1 mouse cellular context compared by ENCODE assay signal in the genomic region with DNA sequence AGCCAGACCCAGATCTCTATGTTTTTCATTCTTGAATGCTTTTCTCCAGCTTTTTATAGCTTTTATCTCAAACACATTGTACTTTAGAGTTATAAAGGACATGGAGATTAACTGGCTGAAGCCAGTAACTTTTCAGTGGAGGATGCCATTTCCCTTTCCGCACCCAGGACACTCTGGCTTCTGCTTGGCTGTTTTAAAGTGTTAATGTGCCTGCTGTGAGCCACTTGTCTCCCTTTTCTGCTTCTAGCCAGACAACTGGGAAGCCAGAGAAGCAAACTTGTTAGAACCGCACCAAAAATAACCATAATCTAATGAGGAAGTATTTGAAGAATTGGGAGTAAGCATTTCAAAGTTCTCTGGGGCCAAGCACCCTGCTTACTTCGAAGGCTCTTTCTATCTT.
TF ChIP-seq lines count a peak whose summit lies in the region.

No protein-coding gene starts in this region.

TF ChIP-seq in MEL, 35 proteins besides CTCF, POLR2A, EP300 and RAD21 (continued from another document):
- TF ChIP-seq ETS1 (IDR thresholded peaks at IDR 0.05; ENCODE audit: low read depth, low read length), result no peak
- no peak for TF ChIP-seq ZNF384 (IDR thresholded peaks at IDR 0.05; ENCODE audit: low read depth, low read length)
- TF ChIP-seq TCF12 (IDR thresholded peaks at IDR 0.05; ENCODE audit: low read depth, low read length), result no peak
- TF ChIP-seq ZKSCAN1 (IDR thresholded peaks at IDR 0.05; ENCODE audit: low read depth, low read length), result no peak
- TF ChIP-seq NRF1 (IDR thresholded peaks at IDR 0.05; ENCODE audit: insufficient read depth, low read depth, low read length, poor library complexity, severe bottlenecking), result no peak
- TF ChIP-seq ELF1 (IDR thresholded peaks at IDR 0.05; ENCODE audit: low read depth, low read length), result no peak
- TF ChIP-seq GATA1 (IDR thresholded peaks at IDR 0.05; ENCODE audit: low read depth, low read length), result no peak
- TF ChIP-seq SMC3 (IDR thresholded peaks at IDR 0.05; ENCODE audit: low read depth, low read length), result no peak
TF ChIP-seq in MEL: peak in this region for 0.
